In genomic region chr2:131307391-131307790, GRCm38 (mm10) we compare ENCODE assay signal across 18 mouse cellular contexts. TPM values are rescaled to one million over a fixed set of nuclear protein-coding genes. Genes with fewer than 3 reads are reported as not detected.
A peak's percentile ranks its signal among the peaks of the same experiment; 100 is the strongest.
DNase-seq lines count a peak whose midpoint lies in the region; ATAC-seq and TF ChIP-seq lines count a peak whose summit lies in the region.
"Had no signal": no experiment of that assay in that cellular context is flagged by ENCODE, and none has a peak within 500 bp of the region (broad histone marks: within the 10 kb centered on the region; RNA-seq: fewer than 3 reads in every experiment).

No protein-coding gene starts in this region.

- H3K9me3 ChIP-seq in liver, embryonic 12.5 days (replicated peaks) = no peaks in the 10 kb centered on the region
- H3K9me3 ChIP-seq in CH12.LX (replicated peaks; ENCODE audit: low read length) = no peaks in the 10 kb centered on the region
- H3K9me3 ChIP-seq: embryonic facial prominence, embryonic 10.5 days; embryonic facial prominence, embryonic 12.5 days; forebrain, embryonic 13.5 days; forebrain, embryonic 15.5 days had no signal

- no peak overlapping the region for H3K4me2 ChIP-seq in liver, embryonic 12.5 days
- no peak overlapping the region for H3K4me2 ChIP-seq in CH12.LX (ENCODE audit: insufficient read depth, low read depth, poor library complexity, severe bottlenecking)
- H3K4me2 ChIP-seq: embryonic facial prominence, embryonic 12.5 days; forebrain, embryonic 13.5 days; forebrain, embryonic 15.5 days had no signal

- no peak for TF ChIP-seq POLR2A in liver, adult 2 months (IDR thresholded peaks at IDR 0.05; ENCODE audit: extremely low read depth, insufficient read depth, low read length)
- no peak for TF ChIP-seq POLR2A in CH12.LX (IDR thresholded peaks at IDR 0.05; ENCODE audit: low read depth, low read length)

- no peaks in the 10 kb centered on the region; the same call in 1 of the 2 replicates for H3K79me2 ChIP-seq in liver, adult 2 months (ENCODE audit: control insufficient read depth, insufficient read depth, low read length)
- no peaks in the 10 kb centered on the region; the same call in 1 of the 2 replicates for H3K79me2 ChIP-seq in CH12.LX (replicated peaks; ENCODE audit: control insufficient read depth, extremely low read depth, insufficient read depth, poor library complexity, severe bottlenecking)

- H3K4me3 ChIP-seq in liver, adult 2 months (ENCODE audit: insufficient read depth, low read depth, low read length) = no peak overlapping the region
- no peak overlapping the region for H3K4me3 ChIP-seq in liver, embryonic 12.5 days
- H3K4me3 ChIP-seq in CH12.LX (replicated peaks in 1 of 3; ENCODE audit: low read depth in 2 of 3, low read length in 2 of 3, poor library complexity in 1 of 3) = no peak overlapping the region
- H3K4me3 ChIP-seq: embryonic facial prominence, embryonic 10.5 days; embryonic facial prominence, embryonic 12.5 days; forebrain, embryonic 13.5 days; forebrain, embryonic 15.5 days had no signal

- ATAC-seq in liver, embryonic 12.5 days = no peak
- ATAC-seq: CD4-positive, CD25-positive, alpha-beta regulatory T cell, adult 4 months; forebrain, embryonic 13.5 days; forebrain, embryonic 15.5 days; forebrain, postnatal 0 days had no signal

- H3K27me3 ChIP-seq in liver, adult 2 months (ENCODE audit: control insufficient read depth, insufficient read depth, low read length) = no peaks in the 10 kb centered on the region
- H3K27me3 ChIP-seq in liver, embryonic 12.5 days (replicated peaks) = no peaks in the 10 kb centered on the region; the same call in 1 of the 2 replicates
- H3K27me3 ChIP-seq in CH12.LX (replicated peaks) = no peaks in the 10 kb centered on the region
- H3K27me3 ChIP-seq: embryonic facial prominence, embryonic 12.5 days; forebrain, embryonic 13.5 days; forebrain, embryonic 15.5 days had no signal

- H3K36me3 ChIP-seq in liver, adult 2 months (ENCODE audit: control insufficient read depth, insufficient read depth, low read length) = peaks cover 3% of the 10 kb centered on the region; the same call in 1 of the 2 replicates
- H3K36me3 ChIP-seq in liver, embryonic 12.5 days = 0 out of 2 replicates have a peak, but pooled peaks cover 6% of the 10 kb centered on the region
- H3K36me3 ChIP-seq in CH12.LX (replicated peaks in 1 of 2; ENCODE audit: control insufficient read depth in 1 of 2, insufficient read depth in 1 of 2, low read length in 1 of 2) = peaks cover 27 to 45% of the 10 kb centered on the region in 2 experiments

- in situ Hi-C loops in CH12.LX (cut with MboI; ENCODE audit: low pct_ligation_motif_present, low pct_unique_long_range_greater_than_20kb, low sequenced_read_pairs) = no loop called here

- no peak for TF ChIP-seq RAD21 in CH12.LX (IDR thresholded peaks at IDR 0.05; ENCODE audit: low read depth, low read length)

- dilution Hi-C loops in CH12.LX (cut with MboI; ENCODE audit: extremely low pct_ligation_motif_present, extremely low pct_unique_long_range_greater_than_20kb, low sequenced_read_pairs) = no loop called here

- no peak for TF ChIP-seq EP300 in CH12.LX (IDR thresholded peaks at IDR 0.05; ENCODE audit: low read length)

- no peak for DNase-seq in liver, adult 2 months (ENCODE audit: extremely low read depth, low read depth, low spot score)
- peak; percentile 33 for DNase-seq in CH12.LX (ENCODE audit: extremely low read depth)
- DNase-seq in frontal cortex, postnatal 36 days (ENCODE audit: low spot score in 2 of 2) = no peak
- no peak for DNase-seq in ovary, adult 18-20 months (ENCODE audit: low spot score)
- DNase-seq: adrenal gland, postnatal 25 days; B cell, adult 2 months; cerebellum, adult 11-12 months; cerebellum, adult 2 months; cerebellum, adult 9-10 months; cerebellum, postnatal 10 days; cerebellum, postnatal 25 days; forebrain, postnatal 0 days had no signal

- peak overlapping the region; percentile 63 for H3K27ac ChIP-seq in liver, adult 2 months (replicated peaks; ENCODE audit: insufficient read depth, low read depth, low read length)
- H3K27ac ChIP-seq in liver, embryonic 12.5 days = no peak overlapping the region
- H3K27ac ChIP-seq in CH12.LX (ENCODE audit: insufficient read depth, low read depth) = no peak overlapping the region
- H3K27ac ChIP-seq: embryonic facial prominence, embryonic 10.5 days; embryonic facial prominence, embryonic 12.5 days; forebrain, embryonic 13.5 days; forebrain, embryonic 15.5 days had no signal

- TF ChIP-seq CTCF in liver, adult 2 months (IDR thresholded peaks at IDR 0.05; ENCODE audit: low read depth, low read length) = no peak
- no peak for TF ChIP-seq CTCF in CH12.LX (conservative IDR thresholded peaks at IDR 0.05 in 1 of 2, IDR thresholded peaks at IDR 0.05 in 1 of 2; ENCODE audit: low read depth in 2 of 2, low read length in 2 of 2)

- H3K4me1 ChIP-seq in liver, adult 2 months (ENCODE audit: control insufficient read depth, insufficient read depth, low read length) = peaks cover 9% of the 10 kb centered on the region; the same call in 1 of the 2 replicates
- H3K4me1 ChIP-seq in liver, embryonic 12.5 days = no peaks in the 10 kb centered on the region
- H3K4me1 ChIP-seq in CH12.LX (ENCODE audit: control insufficient read depth in 1 of 2, insufficient read depth in 2 of 2) = peaks cover 6 to 10% of the 10 kb centered on the region in 2 experiments; a peak in 3 of 4 replicates
- H3K4me1 ChIP-seq: embryonic facial prominence, embryonic 12.5 days; forebrain, embryonic 13.5 days; forebrain, embryonic 15.5 days had no signal

- no peak overlapping the region for H3K9ac ChIP-seq in liver, adult 2 months (ENCODE audit: low read depth, low read length)
- no peak overlapping the region for H3K9ac ChIP-seq in liver, embryonic 12.5 days
- no peak overlapping the region; the same call in 1 of the 2 replicates for H3K9ac ChIP-seq in CH12.LX (ENCODE audit: insufficient read depth, low read depth)
- H3K9ac ChIP-seq: embryonic facial prominence, embryonic 12.5 days; forebrain, embryonic 13.5 days; forebrain, embryonic 15.5 days; forebrain, postnatal 0 days had no signal

- 42% methylated on average over 5 of the region's 5 CpGs for WGBS in liver, adult 2 months
- 64% methylated on average over 5 of the region's 5 CpGs for WGBS in liver, embryonic 12.5 days (ENCODE audit: insufficient replicate concordance)

TF ChIP-seq in CH12.LX, 34 proteins besides CTCF, POLR2A, EP300 and RAD21:
- no peak; the same call in 1 of the 2 replicates for TF ChIP-seq JUND (conservative IDR thresholded peaks at IDR 0.05; ENCODE audit: low read depth, low read length)
- TF ChIP-seq IRF4 (IDR thresholded peaks at IDR 0.05; ENCODE audit: low read depth, low read length) = peak; percentile 67; the same call in 1 of the 2 replicates

RNA-seq across cellular contexts. Expression of gene Pank2, which starts 45.1 kb away (rescaled TPM):
- 16.0 and 16.2 TPM in 2 replicates for total RNA-seq in liver, adult 2 months (2014; rRNA removed)
- polyA plus RNA-seq in liver, adult 2 months (2012; rRNA removed) = 6.1 and 6.6 TPM in 2 replicates
- 42.0 and 44.8 TPM in 2 replicates for polyA plus RNA-seq in liver, embryonic 12.5 days (2016; fragmentation: Nextera tagmentation; extraction: Ambion mirVana)
- total RNA-seq in CH12.LX (2012; rRNA removed) = 16.6 and 19.0 TPM in 2 replicates
- total RNA-seq in CH12.LX (2014; rRNA removed) = 25.6 and 28.6 TPM in 2 replicates
- polyA plus RNA-seq in CH12.LX (2012; ENCODE audit: insufficient read length, low read depth) = 34.7 and 43.2 TPM in 2 replicates

RNA-seq across cellular contexts. Expression of gene Rnf24, which starts 45.3 kb away (rescaled TPM):
- 2.1 and 2.9 TPM in 2 replicates for total RNA-seq in liver, adult 2 months (2014; rRNA removed)
- polyA plus RNA-seq in liver, adult 2 months (2012; rRNA removed) = 1.5 and 2.3 TPM in 2 replicates
- 0.57 and 0.72 TPM in 2 replicates for polyA plus RNA-seq in liver, embryonic 12.5 days (2016; fragmentation: Nextera tagmentation; extraction: Ambion mirVana)
- 3.4 and 3.9 TPM in 2 replicates for total RNA-seq in CH12.LX (2012; rRNA removed)
- 3.5 and 3.9 TPM in 2 replicates for total RNA-seq in CH12.LX (2014; rRNA removed)
- 11.8 and 14.7 TPM in 2 replicates for polyA plus RNA-seq in CH12.LX (2012; ENCODE audit: insufficient read length, low read depth)
